Mouse (Mus musculus) heart, embryonic 14.5 days (tissue): ENCODE data around the gene Ccdc9b. TPM values are rescaled to one million over a fixed set of nuclear protein-coding genes. Genes with fewer than 3 reads are reported as not detected.
A peak's percentile ranks its signal among the peaks of the same experiment; 100 is the strongest.

Experiments used
- ATAC-seq: fragments of 200-750 bp; cut with Nextera tagmentation; 2 replicates; pipeline ENCODE4 v1.8.0; 2017; ENCODE audit warnings: low read depth, moderate TSS enrichment; ENCODE audit not compliant: insufficient number of reproducible peaks, insufficient read depth, low FRiP score
- H3K27ac ChIP-seq, 2 experiments: fragments of 200-500 bp in 1 of 2; fragments of 300-500 bp in 1 of 2; sonication (generic) in 1 of 2; replicated peaks in 1 of 2; 2 replicates each; pipeline ENCODE4 v1.5.1; 2012 to 2014; ENCODE audit warnings: low read depth in 2 of 2, low read length in 2 of 2, control low read depth in 1 of 2, mild to moderate bottlenecking in 1 of 2, mixed read lengths in 1 of 2; ENCODE audit not compliant: control insufficient read depth in 1 of 2, insufficient read depth in 1 of 2
- H3K27me3 ChIP-seq: fragments of 300-500 bp; sonication (generic); 2 replicates; pipeline ENCODE4 v1.6.1; 2014; ENCODE audit warnings: mild to moderate bottlenecking, low read length, control low read depth; ENCODE audit not compliant: control insufficient read depth, insufficient read depth
- H3K36me3 ChIP-seq: fragments of 300-500 bp; sonication (generic); 2 replicates; pipeline ENCODE4 v1.6.1; 2014; ENCODE audit warnings: mild to moderate bottlenecking, control low read depth, low read length, mixed read lengths; ENCODE audit not compliant: control insufficient read depth, insufficient read depth
- H3K4me1 ChIP-seq, 2 experiments: fragments of 200-500 bp in 1 of 2; fragments of 300-500 bp in 1 of 2; sonication (generic) in 1 of 2; 2 replicates each; pipeline ENCODE4 v1.6.1; 2012 to 2014; ENCODE audit warnings: low read length in 2 of 2, control low read depth in 1 of 2, mixed read lengths in 1 of 2; ENCODE audit not compliant: control insufficient read depth in 2 of 2, insufficient read depth in 2 of 2
- H3K4me2 ChIP-seq: fragments of 300-500 bp; sonication (generic); 2 replicates; pipeline ENCODE4 v1.6.1; 2014; ENCODE audit warnings: mild to moderate bottlenecking, low read length
- H3K4me3 ChIP-seq, 2 experiments: fragments of 200-500 bp in 1 of 2; fragments of 300-500 bp in 1 of 2; sonication (generic) in 1 of 2; 2 replicates each; pipeline ENCODE4 v1.5.1; 2012 to 2014; ENCODE audit warnings: low read length in 2 of 2, mild to moderate bottlenecking in 2 of 2, control low read depth in 1 of 2, low read depth in 1 of 2, moderate library complexity in 1 of 2; ENCODE audit not compliant: control insufficient read depth in 1 of 2, insufficient read depth in 1 of 2
- H3K9ac ChIP-seq: fragments of 300-500 bp; sonication (generic); 2 replicates; pipeline ENCODE4 v1.6.1; 2014; ENCODE audit warnings: mild to moderate bottlenecking, low read length
- H3K9me3 ChIP-seq: fragments of 300-500 bp; sonication (generic); 2 replicates; pipeline ENCODE4 v1.6.1; 2016; ENCODE audit warnings: low read length, control low read depth; ENCODE audit not compliant: control insufficient read depth
- WGBS: fragments of 180-500 bp; shearing (Covaris S2); extraction: QIAGEN DNeasy Blood & Tissue Kit; methylation state at CpG from one replicate; pipeline ENCODE4 v1.1.7; 2014; 5-methylcytosine and 5-hydroxymethylcytosine counted together
- polyA plus RNA-seq: library from polyadenylated mRNA; unstranded; fragments of >200 nt; fragmentation: Nextera tagmentation; extraction: Ambion mirVana; gene quantifications from 2 replicates; pipeline ENCODE4 v1.2.1, GENCODE M21; 2014

Gene Ccdc9b
- polyA plus RNA-seq, 1 experiment from 2014 or later: 2.2 TPM

GRCm38 (mm10) chr2:118731981-118732380 is 30.5 kb downstream of the Ccdc9b start:
- 76% methylated on average over 5 of the region's 5 CpGs for WGBS

GRCm38 (mm10) chr2:118730622-118730915 is 31.9 kb downstream of the Ccdc9b start:
- peaks cover 19% of the 10 kb centered on the region for H3K27me3 ChIP-seq
- no peak overlapping the region for H3K9ac ChIP-seq
- H3K9me3 ChIP-seq: no peaks in the 10 kb centered on the region
- H3K4me1 ChIP-seq: peaks cover 21 to 28% of the 10 kb centered on the region in 2 experiments
- no peak overlapping the region for H3K27ac ChIP-seq
- H3K4me2 ChIP-seq: no peak overlapping the region
- H3K4me3 ChIP-seq: no peak overlapping the region
- peak; percentile 33; the same call in 1 of the 2 replicates for ATAC-seq
- no peaks in the 10 kb centered on the region for H3K36me3 ChIP-seq
- WGBS: 4% methylated on average over 3 of the region's 3 CpGs

More at GRCm38 (mm10) chr2:118731981-118732380, 30.5 kb downstream of the Ccdc9b start:
- Histone ChIP-seq H3K27ac (no peak overlapping the region), H3K4me3 (no peak overlapping the region), H3K36me3 (no peaks in the 10 kb centered on the region), H3K4me1 (peaks cover 21 to 28% of the 10 kb centered on the region in 2 experiments), H3K27me3 (peaks cover 19% of the 10 kb centered on the region), H3K9ac (no peak overlapping the region), H3K9me3 (no peaks in the 10 kb centered on the region), H3K4me2 (no peak overlapping the region)
- no peak for ATAC-seq

- 0 out of 2 replicates have a peak, but pooled peaks have one; percentile 15 for ATAC-seq
Measured at GRCm38 (mm10) chr2:118729816-118730621, 32.4 kb downstream of the Ccdc9b start.

GRCm38 (mm10) chr2:118729194-118729593 is 33.3 kb downstream of the Ccdc9b start:
- Histone ChIP-seq H3K27me3 (peaks cover 19% of the 10 kb centered on the region), H3K4me1 (peaks cover 21 to 28% of the 10 kb centered on the region in 2 experiments), H3K9ac (peak overlapping the region; percentile 38; the same call in 1 of the 2 replicates), H3K9me3 (no peaks in the 10 kb centered on the region), H3K4me2 (no peak overlapping the region), H3K36me3 (no peaks in the 10 kb centered on the region), H3K4me3 (no peak overlapping the region), H3K27ac (peak overlapping the region; percentile 28 to 29; a peak in 2 of 4 replicates)
- no peak for ATAC-seq
- 17% methylated on average over 4 of the region's 4 CpGs for WGBS

More at GRCm38 (mm10) chr2:118729816-118730621, 32.4 kb downstream of the Ccdc9b start:
- Histone ChIP-seq H3K9me3 (no peaks in the 10 kb centered on the region), H3K4me2 (no peak overlapping the region), H3K4me1 (peaks cover 21 to 28% of the 10 kb centered on the region in 2 experiments), H3K9ac (no peak overlapping the region), H3K4me3 (no peak overlapping the region), H3K27me3 (peaks cover 19% of the 10 kb centered on the region), H3K27ac (no peak overlapping the region), H3K36me3 (no peaks in the 10 kb centered on the region)
- WGBS: 32% methylated on average over 8 of the region's 8 CpGs

- H3K4me1 ChIP-seq: peaks cover 22 to 28% of the 10 kb centered on the region in 2 experiments
- ATAC-seq: no peak
Measured at GRCm38 (mm10) chr2:118728337-118728736, 34.1 kb downstream of the Ccdc9b start, which contains the start of gene Plcb2. TSS of gene Plcb2 (minus strand) at chr2:118728438.

GRCm38 (mm10) chr2:118727911-118728310 is 34.5 kb downstream of the Ccdc9b start:
- peaks cover 13% of the 10 kb centered on the region for H3K27me3 ChIP-seq
- ATAC-seq: no peak
- H3K4me2 ChIP-seq: peak overlapping the region; percentile 15
- WGBS: 29% methylated on average over 9 of the region's 9 CpGs
- H3K36me3 ChIP-seq: no peaks in the 10 kb centered on the region
- H3K4me1 ChIP-seq: peaks cover 26 to 32% of the 10 kb centered on the region in 2 experiments
- H3K9ac ChIP-seq: no peak overlapping the region
- no peaks in the 10 kb centered on the region for H3K9me3 ChIP-seq
- no peak overlapping the region for H3K4me3 ChIP-seq
- H3K27ac ChIP-seq: no peak overlapping the region

More at GRCm38 (mm10) chr2:118728337-118728736, 34.1 kb downstream of the Ccdc9b start, which contains the start of gene Plcb2:
- Histone ChIP-seq H3K27ac (peak within 1 kb of the TSS; percentile 28 to 29; a peak in 2 of 4 replicates), H3K27me3 (peaks cover 13% of the 10 kb centered on the region), H3K4me3 (no peak within 1 kb of the TSS), H3K4me2 (peak within 1 kb of the TSS; percentile 15), H3K36me3 (no peaks in the 10 kb centered on the region), H3K9me3 (no peaks in the 10 kb centered on the region), H3K9ac (peak within 1 kb of the TSS; percentile 38; the same call in 1 of the 2 replicates)
- WGBS: 34% methylated on average over 7 of the region's 7 CpGs

GRCm38 (mm10) chr2:118726873-118727272 is 35.6 kb downstream of the Ccdc9b start:
- Histone ChIP-seq H3K27me3 (peaks cover 11% of the 10 kb centered on the region), H3K36me3 (no peaks in the 10 kb centered on the region), H3K9ac (no peak overlapping the region), H3K4me2 (no peak overlapping the region), H3K27ac (no peak overlapping the region), H3K4me1 (peaks cover 29 to 32% of the 10 kb centered on the region in 2 experiments), H3K9me3 (no peaks in the 10 kb centered on the region), H3K4me3 (no peak overlapping the region)
- no peak for ATAC-seq
- 85% methylated on average over 2 of the region's 2 CpGs for WGBS
